Mouse (Mus musculus): Measurements from ENCODE around the gene Kcnk3.

Gene Kcnk3

DNA sequence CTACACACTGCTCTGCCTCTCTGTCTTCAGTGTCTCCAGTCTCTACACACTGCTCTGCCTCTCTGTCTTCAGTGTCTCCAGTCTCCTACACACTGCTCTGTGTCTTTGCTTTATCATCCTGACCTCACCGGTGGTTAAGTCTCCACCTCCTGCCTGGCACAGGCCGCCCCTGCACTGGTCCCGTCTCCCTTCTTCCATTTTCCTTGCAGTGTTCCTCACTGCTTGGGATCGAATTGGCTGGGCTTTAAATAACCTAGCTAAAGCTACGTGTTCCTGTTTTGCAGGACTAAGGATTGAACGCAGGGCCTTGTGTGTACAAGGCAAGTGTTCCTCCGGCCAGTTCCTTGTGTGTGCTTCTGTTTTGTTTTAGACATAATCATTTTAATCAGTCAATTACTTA, 82.1 kb downstream of the Kcnk3 start:
- no peak for DNase-seq (ENCODE audit: low spot score)

DNA sequence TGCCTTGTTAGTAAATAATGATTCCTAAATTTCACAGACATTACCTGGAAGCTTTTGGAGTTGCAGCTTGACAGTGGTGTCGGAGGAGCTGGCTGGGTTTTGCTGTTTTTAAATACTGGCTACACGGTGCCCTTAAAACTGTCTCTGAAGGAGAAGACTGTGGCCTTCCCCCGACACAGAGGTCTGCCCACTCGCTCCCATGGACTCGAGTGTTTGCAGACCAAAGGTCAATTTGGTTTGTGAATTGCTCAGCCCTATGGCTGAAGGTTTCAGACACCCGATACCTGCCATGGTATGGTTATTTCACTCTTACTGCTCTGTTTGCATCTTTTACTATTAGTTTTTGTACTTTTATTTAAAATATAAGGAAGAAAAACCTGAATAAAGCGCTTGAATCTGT, 86.0 kb downstream of the Kcnk3 start:
- no peak for DNase-seq (ENCODE audit: low spot score)
